Mouse (Mus musculus) mouse embryonic stem cell (cell line): ENCODE data around the gene Gm45716.

Experiments
- in situ Hi-C, 2 experiments: fragments of 300-500 bp; cut with MboI; formaldehyde crosslinking; loops; 1 replicate in 1 of 2; 3 replicates in 1 of 2; pipeline ENCODE4 v1.14.3; 2019 to 2020; ENCODE audit warnings: low sequenced_read_pairs in 2 of 2, low pct_unique_long_range_greater_than_20kb in 1 of 2, mixed read lengths in 1 of 2; ENCODE audit not compliant: unreplicated experiment in 1 of 2

Gm45716 gene

DNA sequence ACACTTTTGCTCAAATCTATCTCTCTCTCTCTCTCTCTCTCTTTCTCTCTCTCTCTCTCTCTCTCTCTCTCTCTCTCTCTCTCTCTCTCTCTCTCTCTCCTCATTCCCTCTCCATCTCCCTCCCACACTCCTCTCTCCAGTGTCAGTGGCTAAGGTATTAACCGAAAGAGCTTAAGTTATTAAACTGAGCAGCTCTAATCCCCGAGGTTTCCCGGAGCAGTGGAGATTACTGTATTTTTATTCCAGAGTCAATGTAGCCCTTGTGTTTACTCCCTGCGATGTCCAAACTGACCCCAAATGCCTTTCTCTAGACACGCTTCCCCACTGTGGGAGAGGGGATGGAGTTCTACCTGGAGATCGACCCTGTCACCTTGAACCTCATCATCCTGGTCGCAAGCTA, at the start of gene Gm45716:
TSS of gene Gm45716 (plus strand) at position 243 of the 400 bp plus-strand sequence.
- in situ Hi-C loops: loop anchor here in 1 of 2 experiments (25.0 kb wide), 1 partner anchor 425 kb away; no protein-coding TSS in a partner anchor

DNA sequence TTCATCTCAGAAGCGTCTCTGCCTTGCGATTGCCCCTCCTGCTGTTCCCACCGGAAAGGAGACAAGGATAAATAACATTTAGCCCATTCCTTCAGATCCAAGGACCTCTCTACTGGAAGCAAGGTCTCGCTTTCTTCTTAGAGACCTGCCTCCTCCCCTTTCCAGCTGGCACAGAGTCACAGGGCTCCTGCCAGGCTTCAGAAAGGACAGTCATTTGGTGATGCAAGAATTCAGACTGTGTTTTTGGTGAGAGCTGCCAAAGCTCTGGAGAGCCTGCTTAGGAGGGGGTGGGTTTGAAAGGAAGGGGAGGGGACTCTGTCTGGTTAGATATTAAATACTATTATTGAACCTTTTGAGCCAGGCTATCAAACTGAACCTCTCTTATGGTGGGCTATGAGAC, 45.1 kb upstream of the Gm45716 start:
- in situ Hi-C loops: no loop called here

DNA sequence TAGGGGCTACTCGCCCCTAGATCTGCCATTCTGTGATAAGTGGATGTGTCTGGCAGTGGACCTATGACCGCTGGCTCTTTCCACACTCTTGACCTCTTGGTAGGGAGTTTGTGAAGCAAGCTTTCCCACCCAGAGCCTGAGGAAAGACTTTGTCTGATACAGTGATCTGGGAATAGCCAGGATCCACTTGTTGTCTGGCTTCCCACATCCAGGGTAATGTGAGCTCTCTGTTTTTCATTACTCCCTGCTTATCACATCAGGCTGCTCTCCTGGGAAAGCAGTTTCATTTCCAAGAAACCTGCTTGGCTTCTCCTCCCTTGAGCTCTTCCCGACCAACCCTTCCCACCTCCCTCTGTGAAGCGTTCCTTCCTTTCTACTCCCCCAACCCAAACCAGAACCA, 44.5 kb upstream of the Gm45716 start:
- in situ Hi-C loops: no loop called here

DNA sequence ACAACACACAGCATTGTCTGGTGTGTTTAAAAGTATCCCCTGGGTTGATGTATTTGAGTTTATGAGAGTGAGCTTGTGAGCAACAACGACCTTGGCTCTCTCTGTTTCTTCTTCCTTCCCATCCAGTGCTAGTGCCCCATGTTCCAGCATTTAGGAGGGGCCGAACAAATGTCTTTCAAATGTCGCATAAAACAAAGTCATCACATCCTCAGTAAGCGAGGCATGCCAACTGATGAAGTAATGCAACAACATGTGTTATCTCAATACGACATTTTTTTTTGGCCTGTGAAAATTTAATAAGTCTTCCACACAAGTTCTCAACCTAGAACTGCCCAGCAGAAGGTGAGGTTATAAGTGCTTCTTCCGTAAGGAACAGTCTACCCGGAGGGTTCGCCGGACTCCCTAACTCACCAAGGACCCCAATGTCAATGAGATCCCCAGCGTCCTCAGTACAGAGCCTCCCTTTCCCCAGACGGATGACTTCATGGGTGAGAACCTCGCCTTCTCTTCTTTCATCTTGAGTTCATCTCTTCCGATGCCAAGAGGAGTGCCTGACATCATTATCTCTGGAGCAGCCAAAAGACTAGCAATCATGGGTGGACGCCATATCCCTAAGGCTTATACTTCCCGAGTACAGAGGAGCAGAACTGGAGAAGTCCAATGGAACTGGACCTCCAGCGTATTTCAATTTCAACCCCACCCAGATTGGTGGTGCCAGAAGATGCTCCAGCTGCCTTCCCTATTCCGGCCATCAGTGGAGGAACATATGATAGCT, 41.2 kb upstream of the Gm45716 start:
- in situ Hi-C loops: no loop called here

DNA sequence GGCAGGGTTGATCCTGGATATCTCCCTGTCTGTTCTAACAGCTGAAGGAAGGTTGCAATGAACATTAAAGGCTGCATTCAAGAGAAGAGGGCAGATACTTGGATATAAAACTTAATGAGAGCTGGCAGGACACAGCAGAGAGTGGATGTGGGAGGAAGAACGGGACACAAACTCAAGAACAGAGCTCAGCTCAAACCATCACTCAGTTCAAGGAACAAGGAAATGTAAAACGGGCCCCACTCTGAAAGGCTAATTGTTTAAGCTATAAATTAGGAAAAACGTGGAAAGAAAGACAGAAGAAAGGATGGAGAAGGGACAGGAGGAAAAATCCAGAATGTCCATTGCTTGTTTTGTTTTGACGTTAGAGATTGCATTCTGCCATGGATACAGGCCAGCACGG, 32.4 kb upstream of the Gm45716 start:
- in situ Hi-C loops: loop anchor here in 1 of 2 experiments (25.0 kb wide), 1 partner anchor 168 kb away; no protein-coding TSS in a partner anchor

DNA sequence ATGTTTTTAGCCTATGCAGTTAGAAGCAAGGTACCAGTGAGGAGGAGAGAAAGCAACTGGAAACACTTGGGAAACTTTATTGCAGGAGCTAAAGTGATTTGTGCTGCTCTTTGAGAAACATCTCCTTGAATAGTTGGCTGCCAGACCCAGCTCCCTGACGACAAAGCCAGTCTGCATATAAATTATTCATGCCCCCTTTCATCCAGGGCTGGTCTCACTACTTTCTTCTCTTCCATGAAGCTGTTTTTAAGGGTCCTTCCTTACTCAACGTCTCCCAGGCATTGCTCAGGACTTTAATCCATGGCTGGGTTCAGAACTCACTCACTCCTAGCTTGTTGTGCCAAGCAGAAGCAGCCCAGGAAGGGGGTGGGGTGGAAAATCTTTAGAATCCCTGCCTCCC, 32.0 kb upstream of the Gm45716 start:
- in situ Hi-C loops: loop anchor here in 1 of 2 experiments (25.0 kb wide), 1 partner anchor 168 kb away; no protein-coding TSS in a partner anchor

DNA sequence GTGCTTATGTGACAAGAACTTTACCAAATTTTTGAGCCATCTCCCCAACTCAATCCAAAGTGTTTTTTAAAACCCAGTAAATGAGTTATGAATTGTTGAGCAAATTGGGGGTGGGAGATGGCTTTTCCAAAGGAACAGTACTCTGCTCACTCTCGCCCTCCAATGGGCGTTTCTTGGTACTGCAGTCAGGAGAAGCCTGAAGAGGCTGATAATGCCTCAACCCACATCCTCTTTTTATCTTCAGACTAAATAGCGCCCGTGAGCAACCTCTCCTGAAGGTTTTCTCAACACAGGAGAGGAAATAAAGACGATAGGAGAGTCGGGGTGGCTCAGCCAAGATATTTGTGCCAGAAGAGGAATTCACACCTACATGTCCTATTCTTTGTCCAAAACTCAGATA, 19.7 kb upstream of the Gm45716 start:
- in situ Hi-C loops: loop anchor here (5.0 to 25.0 kb wide), 3 partner anchors 123 to 180 kb away; no protein-coding TSS in a partner anchor

DNA sequence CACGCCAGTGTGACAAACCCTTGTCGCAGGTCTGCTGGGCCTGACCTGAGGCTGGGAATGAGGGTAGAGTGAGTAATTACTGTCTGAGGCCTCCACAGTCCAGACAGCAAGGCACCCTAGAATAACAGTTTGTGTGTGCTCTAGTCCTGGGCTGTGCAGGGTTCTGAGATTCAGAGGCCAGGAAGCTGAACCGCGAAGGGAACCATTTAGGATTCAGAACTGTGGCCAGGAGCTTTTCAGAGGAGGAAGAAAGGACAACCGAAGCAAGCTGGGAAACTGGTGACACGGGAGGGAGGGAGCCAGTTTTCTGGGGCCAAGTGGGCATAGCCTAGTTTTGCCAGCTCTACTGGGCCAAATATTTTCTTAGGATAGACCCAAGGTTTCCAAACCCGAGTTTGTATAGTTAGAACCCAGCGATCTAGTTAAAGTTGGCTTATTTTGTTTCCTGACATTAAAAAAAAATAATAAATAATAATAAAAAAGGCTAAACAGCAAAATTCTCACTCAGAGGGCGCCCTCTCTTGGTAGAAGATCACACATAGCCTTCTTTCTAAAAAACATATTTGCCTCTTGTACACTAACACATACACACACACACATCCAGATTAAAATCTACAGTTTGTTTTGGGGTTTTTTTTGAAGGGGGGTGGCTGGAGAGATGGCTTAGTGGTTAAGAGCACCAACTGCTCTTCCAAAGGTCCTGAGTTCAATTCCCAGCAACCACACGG, 19.0 kb upstream of the Gm45716 start:
- in situ Hi-C loops: loop anchor here (5.0 to 25.0 kb wide), 3 partner anchors 124 to 181 kb away; no protein-coding TSS in a partner anchor

DNA sequence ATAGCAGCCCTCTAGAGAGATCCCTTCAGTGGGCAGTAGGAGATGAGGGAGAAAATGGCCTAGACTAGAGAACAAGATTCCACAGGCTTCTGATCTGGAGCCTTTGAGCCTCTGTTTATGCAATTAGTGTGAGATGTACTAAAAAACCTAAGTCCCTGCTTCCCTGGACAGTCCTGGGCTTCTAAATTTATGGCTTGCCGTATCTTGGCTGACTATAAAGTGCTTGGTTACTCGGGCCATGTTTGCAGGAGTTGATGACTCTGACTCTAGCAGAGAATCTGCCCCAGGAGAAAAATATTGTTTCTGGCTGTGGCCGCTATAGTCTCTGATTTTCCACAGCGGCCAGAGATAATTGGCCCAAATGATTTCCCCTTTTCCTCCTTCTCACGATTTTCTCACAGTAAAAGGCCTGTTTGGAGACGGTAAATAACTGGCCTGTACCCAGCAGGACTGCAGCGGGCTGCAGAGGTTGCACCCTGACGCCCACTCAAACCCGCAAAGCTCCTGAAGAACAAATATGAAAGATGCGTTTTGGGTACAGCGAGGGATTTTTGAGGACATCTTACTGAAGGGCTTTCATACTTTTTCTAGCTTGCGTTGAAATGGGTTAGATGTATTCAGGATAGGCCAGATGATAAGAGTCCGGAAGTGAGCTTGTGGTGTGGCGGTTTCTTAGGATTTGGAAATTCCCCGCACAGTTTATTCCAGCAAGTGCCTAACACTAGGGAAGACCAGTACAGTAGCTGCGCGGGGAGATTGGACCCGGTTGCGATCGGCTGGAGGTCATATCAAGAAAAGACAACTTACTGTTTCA, 18.1 kb upstream of the Gm45716 start:
- in situ Hi-C loops: loop anchor here (5.0 to 25.0 kb wide), 3 partner anchors 125 to 182 kb away; no protein-coding TSS in a partner anchor

DNA sequence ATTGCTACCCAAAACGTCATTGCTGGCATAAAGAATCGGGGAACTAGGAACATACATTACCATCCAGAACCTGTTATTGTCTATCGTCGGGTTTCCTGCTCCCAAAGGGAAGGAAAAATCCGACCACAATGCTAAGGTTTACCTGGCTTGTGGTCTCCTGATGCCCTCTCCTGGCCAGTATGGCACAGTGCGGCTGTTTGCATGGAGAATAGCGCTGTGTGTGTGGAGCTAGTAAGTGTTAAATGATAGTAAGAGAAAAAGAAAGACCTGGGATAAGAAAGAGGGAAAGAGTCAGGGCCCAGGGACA, 17.5 kb upstream of the Gm45716 start:
- in situ Hi-C loops: loop anchor here in 1 of 2 experiments (25.0 kb wide), 1 partner anchor 183 kb away; no protein-coding TSS in a partner anchor

DNA sequence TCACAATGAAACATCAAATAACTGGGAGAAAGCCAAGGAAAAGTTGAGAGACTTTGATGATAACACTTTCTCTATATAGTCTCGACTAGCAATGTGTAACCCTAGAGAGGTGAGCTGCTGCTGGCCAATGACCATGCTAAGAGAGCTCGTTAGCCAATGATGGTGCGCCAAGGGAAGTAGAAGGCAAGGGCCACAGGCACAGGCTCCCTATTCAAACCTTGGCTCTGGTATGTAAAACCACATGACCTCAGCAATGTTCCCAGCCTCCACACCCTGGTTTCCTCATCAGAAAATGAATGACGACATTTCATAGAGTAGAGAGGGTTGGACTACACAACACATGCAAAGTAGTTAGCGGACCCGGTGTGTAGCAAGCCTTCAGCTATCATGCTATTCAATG, 15.2 kb upstream of the Gm45716 start:
- in situ Hi-C loops: loop anchor here in 1 of 2 experiments (25.0 kb wide), 1 partner anchor 185 kb away; no protein-coding TSS in a partner anchor

DNA sequence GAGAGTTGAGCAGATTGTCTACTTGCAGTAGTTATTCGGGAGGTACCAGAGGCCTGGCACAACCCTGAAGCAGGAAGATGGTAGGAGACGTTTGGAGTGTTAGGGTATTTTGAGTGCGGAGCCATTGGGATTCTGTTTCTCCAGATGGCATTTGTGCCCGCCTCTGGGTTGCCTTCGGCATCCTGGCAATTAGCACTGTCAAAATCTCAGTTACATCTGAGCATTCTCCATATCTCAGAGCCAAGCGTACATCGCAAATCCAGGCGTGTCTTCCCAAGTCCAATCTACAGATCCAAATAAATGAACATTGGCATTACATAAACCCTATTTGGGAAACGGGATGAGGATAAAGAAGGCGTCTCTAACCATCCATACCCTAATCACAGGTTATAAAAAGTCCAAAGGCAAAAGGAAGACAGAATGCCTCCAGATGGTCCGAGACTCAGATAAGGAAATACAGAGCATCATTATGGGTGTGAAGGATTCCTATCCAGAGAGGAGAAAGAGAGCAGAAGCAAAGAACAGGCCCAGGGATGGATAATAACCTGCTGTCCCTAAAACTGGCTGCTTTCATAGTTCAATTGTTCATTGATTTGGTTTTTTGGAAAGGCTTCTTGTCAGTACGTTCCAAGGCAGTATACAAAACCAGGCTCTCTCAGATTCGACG, 11.7 kb upstream of the Gm45716 start:
- in situ Hi-C loops: loop anchor here in 1 of 2 experiments (25.0 kb wide), 1 partner anchor 437 kb away; no protein-coding TSS in a partner anchor

DNA sequence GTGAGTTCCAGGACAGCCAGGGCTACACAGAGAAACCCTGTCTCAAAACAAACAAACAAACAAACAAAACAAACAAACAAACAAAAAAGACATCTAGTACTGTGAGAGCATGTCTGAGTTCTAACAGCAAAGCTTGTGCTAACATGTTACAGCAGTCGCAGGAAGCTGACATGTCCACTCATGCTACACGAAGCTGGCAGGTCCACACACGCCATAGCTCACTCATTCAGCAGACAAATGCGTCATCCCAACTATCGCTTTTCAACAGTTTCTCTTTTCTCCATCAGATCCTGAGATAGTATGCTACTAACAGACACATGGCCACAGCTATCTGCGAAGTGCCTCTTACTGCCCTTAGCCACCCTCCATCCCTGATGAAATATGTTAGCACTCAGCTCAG, 10.1 kb upstream of the Gm45716 start:
- in situ Hi-C loops: loop anchor here in 1 of 2 experiments (25.0 kb wide), 1 partner anchor 435 kb away; no protein-coding TSS in a partner anchor

DNA sequence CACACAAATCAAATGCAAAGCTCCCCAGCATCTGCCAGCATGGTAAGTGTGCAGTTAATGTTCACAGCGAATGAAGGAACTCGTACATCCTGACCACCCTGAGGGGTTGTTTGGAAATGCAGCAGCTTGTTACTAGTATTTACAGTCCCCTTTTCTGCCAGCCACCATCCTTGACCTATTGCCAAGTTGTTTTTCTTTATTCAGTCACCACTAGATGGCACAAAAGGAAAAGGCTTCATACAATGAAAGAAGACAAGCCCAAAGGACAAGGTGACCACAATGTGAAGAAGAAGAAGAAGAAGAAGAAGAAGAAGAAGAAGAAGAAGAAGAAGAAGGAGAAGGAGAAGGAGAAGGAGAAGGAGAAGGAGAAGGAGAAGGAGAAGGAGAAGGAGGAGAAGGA, 4.1 kb upstream of the Gm45716 start:
- in situ Hi-C loops: loop anchor here in 1 of 2 experiments (25.0 kb wide), 1 partner anchor 429 kb away; no protein-coding TSS in a partner anchor

DNA sequence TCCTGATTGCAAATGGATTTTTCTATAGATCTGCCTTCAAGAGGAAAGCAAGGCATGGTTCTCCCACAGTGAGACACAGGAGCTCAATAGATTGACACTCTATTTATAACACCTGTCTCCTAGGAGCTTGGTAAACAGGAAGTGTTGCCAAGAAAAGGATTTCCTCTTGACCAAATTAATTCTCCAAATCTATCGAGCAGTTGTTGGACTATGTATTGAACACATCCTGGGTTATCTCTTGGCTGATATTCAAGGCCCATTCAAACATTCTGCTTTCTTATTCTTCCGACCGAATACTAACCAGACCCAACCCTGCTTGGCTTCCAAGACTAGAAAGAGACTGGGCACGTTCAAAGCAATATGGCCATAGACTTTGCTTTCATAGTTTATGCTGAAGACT, 2.7 kb upstream of the Gm45716 start:
- in situ Hi-C loops: loop anchor here in 1 of 2 experiments (25.0 kb wide), 1 partner anchor 428 kb away; no protein-coding TSS in a partner anchor

DNA sequence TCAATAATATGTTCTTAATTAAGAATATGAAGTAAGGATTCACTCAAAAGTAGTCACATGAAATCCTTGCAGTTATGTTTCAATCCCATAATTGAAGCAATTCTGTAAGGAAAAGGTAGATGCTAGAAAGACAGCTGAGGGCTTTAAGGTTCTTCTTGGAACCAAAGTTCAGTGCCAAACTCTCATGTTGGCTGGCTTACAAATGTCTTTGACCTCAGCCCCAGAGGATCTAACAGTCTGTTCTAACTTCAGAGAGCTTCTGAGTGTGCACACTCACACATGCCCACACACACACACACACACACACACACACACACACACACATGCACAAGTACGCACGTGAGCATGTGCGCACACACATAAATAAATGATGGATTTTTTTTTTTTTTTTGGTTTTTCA, 2.7 kb downstream of the Gm45716 start:
- in situ Hi-C loops: loop anchor here in 1 of 2 experiments (25.0 kb wide), 1 partner anchor 422 kb away; no protein-coding TSS in a partner anchor

DNA sequence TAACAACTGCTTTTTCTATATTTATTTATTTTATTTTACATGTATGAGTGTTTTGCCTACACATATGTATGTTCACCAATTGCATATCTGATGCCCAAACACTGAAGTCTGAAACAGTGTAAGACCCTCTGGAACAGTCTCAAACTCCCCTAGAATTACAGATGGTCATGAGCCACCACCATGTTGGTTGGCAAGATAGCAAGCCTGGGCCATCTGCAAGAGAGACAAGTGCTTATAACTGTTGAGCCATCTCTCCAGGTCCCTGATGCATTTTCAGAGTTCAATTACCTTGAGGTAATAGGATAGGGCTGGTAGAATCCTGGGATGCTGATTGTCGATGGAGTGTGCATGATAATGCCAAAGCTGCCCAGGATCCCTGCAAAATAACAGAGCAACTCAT, 7.5 kb downstream of the Gm45716 start:
- in situ Hi-C loops: loop anchor here in 1 of 2 experiments (25.0 kb wide), 1 partner anchor 417 kb away; no protein-coding TSS in a partner anchor
